Mouse (Mus musculus) hindbrain, embryonic 16.5 days (tissue): Measurements from ENCODE around the gene Pcp4. TPM values are rescaled to one million over a fixed set of nuclear protein-coding genes. Genes with fewer than 3 reads are reported as not detected.

ENCODE experiments used
- ATAC-seq: fragments of 200-750 bp; cut with Nextera tagmentation; 2 replicates; pipeline ENCODE4 v1.8.0; 2017; ENCODE audit warnings: moderate TSS enrichment, moderate library complexity
- H3K27ac ChIP-seq: fragments of 300-500 bp; sonication (generic); 2 replicates; pipeline ENCODE4 v1.5.1; 2014; ENCODE audit warnings: low read depth, mild to moderate bottlenecking, control low read depth, low read length, moderate library complexity
- H3K27me3 ChIP-seq: fragments of 300-500 bp; sonication (generic); replicated peaks from 2 replicates; pipeline ENCODE4 v1.6.1; 2014; ENCODE audit warnings: low read length; ENCODE audit not compliant: control insufficient read depth, insufficient read depth
- H3K36me3 ChIP-seq: fragments of 300-500 bp; sonication (generic); 2 replicates; pipeline ENCODE4 v1.6.1; 2014; ENCODE audit warnings: mild to moderate bottlenecking, low read length, moderate library complexity, mixed read lengths; ENCODE audit not compliant: control insufficient read depth, insufficient read depth
- H3K4me1 ChIP-seq: fragments of 300-500 bp; sonication (generic); 2 replicates; pipeline ENCODE4 v1.6.1; 2014; ENCODE audit warnings: low read depth, low read length; ENCODE audit not compliant: control insufficient read depth, insufficient read depth
- H3K4me2 ChIP-seq: fragments of 300-500 bp; sonication (generic); 2 replicates; pipeline ENCODE4 v1.6.1; 2014; ENCODE audit warnings: mild to moderate bottlenecking, low read length, control low read depth, moderate library complexity
- H3K4me3 ChIP-seq: fragments of 300-500 bp; sonication (generic); 2 replicates; pipeline ENCODE4 v1.5.1; 2014; ENCODE audit warnings: mild to moderate bottlenecking, low read length, control low read depth, moderate library complexity
- H3K9ac ChIP-seq: fragments of 300-500 bp; sonication (generic); 2 replicates; pipeline ENCODE4 v1.6.1; 2014; ENCODE audit warnings: low read depth, mild to moderate bottlenecking, control low read depth, low read length, moderate library complexity
- H3K9me3 ChIP-seq: fragments of 300-500 bp; sonication (generic); 2 replicates; pipeline ENCODE4 v1.6.1; 2014; ENCODE audit warnings: mild to moderate bottlenecking, low read length, moderate library complexity; ENCODE audit not compliant: control insufficient read depth
- WGBS: fragments of 180-500 bp; shearing (Covaris S2); extraction: QIAGEN DNeasy Blood & Tissue Kit; methylation state at CpG from one replicate; pipeline ENCODE4 v1.1.7; 2014; 5-methylcytosine and 5-hydroxymethylcytosine counted together
- polyA plus RNA-seq: library from polyadenylated mRNA; unstranded; fragments of >200 nt; fragmentation: Nextera tagmentation; extraction: Ambion mirVana; gene quantifications from 2 replicates; pipeline ENCODE4 v1.2.1, GENCODE M21; 2015

The Pcp4 gene
- polyA plus RNA-seq, 1 experiment from 2014 or later, result 494 TPM

GRCm38 (mm10) chr16:96501241-96501640 is 33.8 kb downstream of the Pcp4 start:
- Histone ChIP-seq H3K4me3 (no peak overlapping the region), H3K9ac (no peak overlapping the region), H3K36me3 (no peaks in the 10 kb centered on the region), H3K4me2 (no peak overlapping the region), H3K9me3 (no peaks in the 10 kb centered on the region), H3K27me3 (no peaks in the 10 kb centered on the region), H3K27ac (no peak overlapping the region), H3K4me1 (peaks cover 2% of the 10 kb centered on the region; the same call in 1 of the 2 replicates)
- ATAC-seq, result no peak
- WGBS, result 62% methylated on average over 6 of the region's 6 CpGs

GRCm38 (mm10) chr16:96502586-96502985 is 35.2 kb downstream of the Pcp4 start:
- ATAC-seq, result no peak
- no peak overlapping the region for H3K27ac ChIP-seq

DNA sequence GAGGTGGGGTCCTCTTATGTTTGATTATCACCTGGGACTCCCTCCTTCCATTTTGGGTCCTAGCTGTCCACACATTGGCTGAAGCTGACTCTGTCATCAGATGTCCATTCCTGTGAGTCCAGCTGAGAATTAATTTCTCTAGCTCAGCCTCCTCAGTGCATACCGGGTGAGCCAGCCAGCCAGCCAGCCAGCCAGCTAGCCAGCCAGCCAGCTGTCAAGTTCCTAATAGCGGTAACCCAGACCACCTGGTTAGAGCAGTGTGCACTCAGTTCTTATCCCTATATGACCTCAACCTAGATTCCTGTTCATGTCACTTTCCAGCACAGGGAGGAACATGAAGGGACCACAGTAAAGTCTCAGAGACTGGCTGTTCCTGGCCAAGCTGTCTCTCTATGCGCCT is 47.1 kb downstream of the Pcp4 start:
- 67% methylated on average over 3 of the region's 3 CpGs for WGBS
- no peak overlapping the region for H3K9ac ChIP-seq
- no peaks in the 10 kb centered on the region for H3K36me3 ChIP-seq
- no peak overlapping the region for H3K27ac ChIP-seq
- no peaks in the 10 kb centered on the region for H3K27me3 ChIP-seq
- H3K9me3 ChIP-seq, result no peaks in the 10 kb centered on the region
- H3K4me1 ChIP-seq, result no peaks in the 10 kb centered on the region
- no peak overlapping the region for H3K4me3 ChIP-seq
- no peak overlapping the region for H3K4me2 ChIP-seq
- peak; percentile 40; the same call in 1 of the 2 replicates for ATAC-seq

More at GRCm38 (mm10) chr16:96502586-96502985, 35.2 kb downstream of the Pcp4 start:
- Histone ChIP-seq H3K4me2 (no peak overlapping the region), H3K9ac (no peak overlapping the region), H3K4me3 (no peak overlapping the region), H3K36me3 (no peaks in the 10 kb centered on the region), H3K9me3 (no peaks in the 10 kb centered on the region), H3K27me3 (no peaks in the 10 kb centered on the region), H3K4me1 (peaks cover 2% of the 10 kb centered on the region; the same call in 1 of the 2 replicates)
- WGBS, result 59% methylated on average over 3 of the region's 3 CpGs

- H3K4me2 ChIP-seq, result no peak overlapping the region
- no peaks in the 10 kb centered on the region for H3K9me3 ChIP-seq
- 98% methylated on average over 3 of the region's 3 CpGs for WGBS
- peaks cover 2% of the 10 kb centered on the region; the same call in 1 of the 2 replicates for H3K4me1 ChIP-seq
- H3K9ac ChIP-seq, result no peak overlapping the region
- no peaks in the 10 kb centered on the region for H3K27me3 ChIP-seq
- no peaks in the 10 kb centered on the region for H3K36me3 ChIP-seq
- no peak overlapping the region for H3K4me3 ChIP-seq
- ATAC-seq, result no peak
- no peak overlapping the region for H3K27ac ChIP-seq
These were observed 60.1 kb downstream of the Pcp4 start for GRCm38 (mm10) chr16:96527476-96527875.

- Histone ChIP-seq H3K4me3 (no peak overlapping the region), H3K36me3 (no peaks in the 10 kb centered on the region), H3K9me3 (no peaks in the 10 kb centered on the region), H3K4me2 (no peak overlapping the region), H3K27ac (no peak overlapping the region), H3K27me3 (no peaks in the 10 kb centered on the region), H3K9ac (no peak overlapping the region), H3K4me1 (peaks cover 2% of the 10 kb centered on the region; the same call in 1 of the 2 replicates)
- no peak for ATAC-seq
- WGBS, result 88% methylated on average over 4 of the region's 4 CpGs
These were observed 61.1 kb downstream of the Pcp4 start for GRCm38 (mm10) chr16:96528471-96528870.

DNA sequence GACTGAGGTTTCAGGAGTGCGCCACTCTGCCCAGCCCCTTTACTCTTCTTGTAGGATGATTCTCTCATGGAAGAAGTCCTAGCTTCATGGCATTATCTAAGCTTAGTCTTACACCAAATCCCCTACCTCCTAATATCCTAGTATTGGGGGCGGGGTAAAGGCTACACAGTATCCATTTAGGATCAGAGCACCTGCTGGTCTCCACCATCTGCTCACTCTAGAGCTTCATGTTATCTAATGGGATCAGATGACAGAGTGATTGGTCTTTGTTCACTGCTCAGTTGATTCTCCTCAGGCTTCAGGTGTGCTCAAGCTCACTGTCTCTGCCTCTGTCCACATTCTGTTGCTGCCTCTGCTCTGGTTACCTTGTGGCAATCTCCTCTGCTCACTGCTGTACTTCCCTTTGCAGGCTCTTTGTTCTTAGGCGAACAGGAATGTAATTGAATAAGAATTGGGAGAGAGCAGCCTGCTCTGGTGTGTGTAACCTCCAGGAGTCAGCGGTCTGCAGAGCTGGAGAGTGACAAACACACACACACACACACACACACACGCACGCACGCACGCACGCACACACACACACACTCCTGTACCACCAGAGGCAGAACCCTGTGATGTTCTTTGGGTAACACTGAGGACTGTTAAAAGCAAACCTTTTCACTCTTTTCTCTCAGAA is 62.6 kb downstream of the Pcp4 start:
- Histone ChIP-seq H3K4me3 (no peak overlapping the region), H3K27ac (peak overlapping the region; percentile 42; the same call in 1 of the 2 replicates), H3K9me3 (no peaks in the 10 kb centered on the region), H3K4me1 (peaks cover 6% of the 10 kb centered on the region), H3K27me3 (no peaks in the 10 kb centered on the region), H3K4me2 (no peak overlapping the region), H3K36me3 (no peaks in the 10 kb centered on the region), H3K9ac (no peak overlapping the region)
- WGBS, result 65% methylated on average over 9 of the region's 9 CpGs
- ATAC-seq, result peak; percentile 35; the same call in 1 of the 2 replicates

- ATAC-seq, result no peak
- Histone ChIP-seq H3K9me3 (no peaks in the 10 kb centered on the region), H3K4me3 (no peak overlapping the region), H3K36me3 (no peaks in the 10 kb centered on the region), H3K9ac (no peak overlapping the region), H3K27ac (no peak overlapping the region), H3K27me3 (no peaks in the 10 kb centered on the region), H3K4me2 (no peak overlapping the region), H3K4me1 (peaks cover 6% of the 10 kb centered on the region)
- WGBS, result 53% methylated on average over 3 of the region's 3 CpGs
These were observed 63.1 kb downstream of the Pcp4 start for GRCm38 (mm10) chr16:96530569-96530898.

DNA sequence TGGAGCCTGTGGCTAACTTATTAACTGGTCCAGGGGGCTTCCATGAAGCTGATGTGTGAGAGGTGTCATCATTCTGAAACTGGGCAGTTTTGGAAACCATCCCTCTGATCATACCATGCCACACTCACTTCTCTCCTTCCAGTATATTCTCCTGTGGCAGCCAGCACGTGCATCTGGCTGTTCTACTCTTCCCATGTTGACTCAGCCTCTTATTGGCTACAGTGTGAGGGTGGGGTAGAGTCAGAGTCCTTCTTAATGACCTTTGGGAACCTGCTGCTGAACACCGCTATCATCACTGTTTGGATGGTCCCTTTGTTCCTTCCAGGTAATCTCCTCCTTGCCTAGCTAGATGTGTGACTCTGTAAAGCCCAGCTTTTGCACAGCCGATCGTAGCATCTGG is 63.6 kb downstream of the Pcp4 start:
- peaks cover 6% of the 10 kb centered on the region for H3K4me1 ChIP-seq
- no peak for ATAC-seq
- no peak overlapping the region for H3K27ac ChIP-seq
- H3K27me3 ChIP-seq, result no peaks in the 10 kb centered on the region
- no peak overlapping the region for H3K4me3 ChIP-seq
- no peaks in the 10 kb centered on the region for H3K9me3 ChIP-seq
- no peak overlapping the region for H3K4me2 ChIP-seq
- WGBS, result 86% methylated on average over 4 of the region's 4 CpGs
- no peak overlapping the region for H3K9ac ChIP-seq
- no peaks in the 10 kb centered on the region for H3K36me3 ChIP-seq

GRCm38 (mm10) chr16:96533710-96534109 is 66.3 kb downstream of the Pcp4 start:
- H3K27ac ChIP-seq, result no peak overlapping the region
- peaks cover 6% of the 10 kb centered on the region for H3K4me1 ChIP-seq
- H3K9ac ChIP-seq, result no peak overlapping the region
- H3K36me3 ChIP-seq, result no peaks in the 10 kb centered on the region
- ATAC-seq, result peak; percentile 59
- no peak overlapping the region for H3K4me3 ChIP-seq
- H3K27me3 ChIP-seq, result no peaks in the 10 kb centered on the region
- no peaks in the 10 kb centered on the region for H3K9me3 ChIP-seq
- no peak overlapping the region for H3K4me2 ChIP-seq
- 56% methylated on average over 8 of the region's 8 CpGs for WGBS
